ENCODE assay signal across 8 mouse cellular contexts in genomic region chr11:105943133-105944102, GRCm38 (mm10). TPM values are rescaled to one million over a fixed set of nuclear protein-coding genes. Genes with fewer than 3 reads are reported as not detected.
DNase-seq lines count a peak whose midpoint lies in the region; ATAC-seq and TF ChIP-seq lines count a peak whose summit lies in the region.

No protein-coding gene starts in this region.

- TF ChIP-seq CTCF in testis, adult 2 months (IDR thresholded peaks at IDR 0.05; ENCODE audit: control insufficient read depth, insufficient read depth, insufficient replicate concordance, low read depth, low read length): no peak

- H3K4me3 ChIP-seq in heart, embryonic 14.5 days (ENCODE audit: control insufficient read depth in 1 of 2, insufficient read depth in 1 of 2, low read depth in 1 of 2, low read length in 2 of 2): peak overlapping the region; percentile 71 to 84
- H3K4me3 ChIP-seq in testis, adult 2 months (ENCODE audit: control insufficient read depth, low read depth, low read length): peak overlapping the region; percentile 95

- no peaks in the 10 kb centered on the region for H3K9me3 ChIP-seq in heart, embryonic 14.5 days (ENCODE audit: control insufficient read depth, low read length)

- 0 out of 2 replicates have a peak, but pooled peaks have one; percentile 1 for ATAC-seq in heart, embryonic 14.5 days (ENCODE audit: insufficient number of reproducible peaks, insufficient read depth, low FRiP score, low read depth)
- peak; percentile 7 for ATAC-seq in megakaryocyte progenitor cell, adult 5-6 weeks (replicated peaks; ENCODE audit: poor library complexity)

- peaks cover 18% of the 10 kb centered on the region for H3K27me3 ChIP-seq in heart, embryonic 14.5 days (ENCODE audit: control insufficient read depth, insufficient read depth, low read length)
- H3K27me3 ChIP-seq in testis, adult 2 months (ENCODE audit: control insufficient read depth, insufficient read depth, low read length): no peaks in the 10 kb centered on the region

- peak; percentile 24; the same call in 1 of the 2 replicates for TF ChIP-seq POLR2A in testis, adult 2 months (IDR thresholded peaks at IDR 0.05; ENCODE audit: control insufficient read depth, low read depth, low read length)

- peak overlapping the region in 1 of 2 experiments; percentile 62; a peak in 3 of 4 replicates for H3K27ac ChIP-seq in heart, embryonic 14.5 days (replicated peaks in 1 of 2; ENCODE audit: control insufficient read depth in 1 of 2, insufficient read depth in 1 of 2, low read depth in 2 of 2, low read length in 2 of 2)
- peak overlapping the region; percentile 78 for H3K27ac ChIP-seq in testis, adult 2 months (ENCODE audit: control insufficient read depth, insufficient read depth, low read depth, low read length)

- H3K4me1 ChIP-seq in heart, embryonic 14.5 days (ENCODE audit: control insufficient read depth in 2 of 2, insufficient read depth in 2 of 2, low read length in 2 of 2): peaks cover 2 to 17% of the 10 kb centered on the region in 2 experiments; a peak in 3 of 4 replicates
- H3K4me1 ChIP-seq in testis, adult 2 months (ENCODE audit: control insufficient read depth, insufficient read depth, low read length): peaks cover 16% of the 10 kb centered on the region

- H3K36me3 ChIP-seq in heart, embryonic 14.5 days (ENCODE audit: control insufficient read depth, insufficient read depth, low read length): no peaks in the 10 kb centered on the region
- H3K36me3 ChIP-seq in testis, adult 2 months (ENCODE audit: control insufficient read depth, insufficient read depth, low read length): no peaks in the 10 kb centered on the region

- peak overlapping the region; percentile 99 for H3K4me2 ChIP-seq in heart, embryonic 14.5 days (ENCODE audit: low read length)

- peak; percentile 35 for DNase-seq in ovary, adult 18-20 months (ENCODE audit: low spot score)
- no peak for DNase-seq in ovary, postnatal 10 days (ENCODE audit: low spot score)
- peak; percentile 38 for DNase-seq in embryo, embryonic 10 days (ENCODE audit: low spot score)
- DNase-seq in kidney, postnatal 14 days: peak; percentile 44
- no peak for DNase-seq in frontal cortex, postnatal 36 days (ENCODE audit: low spot score in 2 of 2)

- 6% methylated on average over 45 of the region's 47 CpGs for WGBS in heart, embryonic 14.5 days

- peak overlapping the region; percentile 75 for H3K9ac ChIP-seq in heart, embryonic 14.5 days (ENCODE audit: low read length)

RNA-seq across cellular contexts. Expression of gene Cyb561, which starts 9.7 kb away (rescaled TPM):
- polyA plus RNA-seq in heart, embryonic 14.5 days (2014; fragmentation: Nextera tagmentation; extraction: Ambion mirVana): 4.7 and 5.5 TPM in 2 replicates
- total RNA-seq in megakaryocyte progenitor cell, adult 5-6 weeks (2015): 0.52 and 0.90 TPM in 2 replicates
- 0.68 and 0.96 TPM in 2 replicates for total RNA-seq in megakaryocyte progenitor cell, adult 5-6 weeks (2017)
- 21.8 and 36.1 TPM in 2 replicates for polyA plus RNA-seq in testis, adult 2 months (2012; rRNA removed)

RNA-seq across cellular contexts. Expression of gene Ace, which starts 24.3 kb away (rescaled TPM):
- polyA plus RNA-seq in heart, embryonic 14.5 days (2014; fragmentation: Nextera tagmentation; extraction: Ambion mirVana): 1.5 and 2.0 TPM in 2 replicates
- total RNA-seq in megakaryocyte progenitor cell, adult 5-6 weeks (2015): 0.15 and 0.59 TPM in 2 replicates
- 0.04 and 0.10 TPM in 2 replicates for total RNA-seq in megakaryocyte progenitor cell, adult 5-6 weeks (2017)
- 389 and 421 TPM in 2 replicates for polyA plus RNA-seq in testis, adult 2 months (2012; rRNA removed)

RNA-seq across cellular contexts. Expression of gene Ace3, which starts 51.1 kb away (rescaled TPM):
- polyA plus RNA-seq in heart, embryonic 14.5 days (2014; fragmentation: Nextera tagmentation; extraction: Ambion mirVana): not detected in 2 replicates
- total RNA-seq in megakaryocyte progenitor cell, adult 5-6 weeks (2015): not detected in 2 replicates
- total RNA-seq in megakaryocyte progenitor cell, adult 5-6 weeks (2017): not detected in 2 replicates
- 78.7 and 82.6 TPM in 2 replicates for polyA plus RNA-seq in testis, adult 2 months (2012; rRNA removed)

Comparison
In these comparisons a context has a peak if more than half of its experiments do, and no peak if none do; other contexts are left out.
1. DNase-seq: peak in ovary, adult 18-20 months (single experiment), embryo, embryonic 10 days (single experiment) and kidney, postnatal 14 days (single experiment); none in ovary, postnatal 10 days (single experiment) and frontal cortex, postnatal 36 days (0 of 2).
2. RNA of gene Ace, which starts 24.3 kb away (polyA plus RNA-seq): 389 to 421 TPM in testis, adult 2 months; 1.5 to 2.0 TPM in heart, embryonic 14.5 days; every median in the first group is over 100 times any median in the second.
3. RNA of gene Ace3, which starts 51.1 kb away (polyA plus RNA-seq): 78.7 to 82.6 TPM in testis, adult 2 months; not detected in heart, embryonic 14.5 days; every median in the first group is over 10 times any median in the second.